Mouse (Mus musculus) MEL (cell line): ENCODE measurements around the gene Rfx5. TPM values are rescaled to one million over a fixed set of nuclear protein-coding genes. Genes with fewer than 3 reads are reported as not detected.

ENCODE experiments used
- DNase-seq: peaks from one replicate; pipeline ENCODE4 v3.0.0; 2011; ENCODE audit warnings: low read depth, low spot score
- H3K27ac ChIP-seq: 2 replicates; pipeline ENCODE4 v1.5.1; 2012; ENCODE audit warnings: low read depth, mild to moderate bottlenecking, control low read depth, low read length, moderate library complexity; ENCODE audit not compliant: control insufficient read depth
- H3K27me3 ChIP-seq, 2 experiments: fragments of 150-350 bp in 1 of 2; sonication (generic) in 1 of 2; 2 replicates each; pipeline ENCODE4 v1.6.1; 2012; ENCODE audit warnings: low read length in 2 of 2, mild to moderate bottlenecking in 2 of 2, improper control_type of control experiment in 1 of 2, moderate library complexity in 1 of 2; ENCODE audit not compliant: insufficient read depth in 2 of 2, control insufficient read depth in 1 of 2
- H3K36me3 ChIP-seq, 2 experiments: 2 replicates each; pipeline ENCODE4 v1.6.1; 2012 to 2014; ENCODE audit warnings: low read length in 2 of 2, improper control_type of control experiment in 1 of 2, inconsistent platforms in 1 of 2, mild to moderate bottlenecking in 1 of 2; ENCODE audit not compliant: insufficient read depth in 2 of 2, control insufficient read depth in 1 of 2
- H3K4me1 ChIP-seq, 2 experiments: fragments of 150-350 bp in 1 of 2; sonication (generic) in 1 of 2; 2 replicates each; pipeline ENCODE4 v1.6.1; 2012; ENCODE audit warnings: low read length in 2 of 2, improper control_type of control experiment in 1 of 2, mild to moderate bottlenecking in 1 of 2; ENCODE audit not compliant: insufficient read depth in 2 of 2, control insufficient read depth in 1 of 2
- H3K4me3 ChIP-seq, 2 experiments: fragments of 150-350 bp in 1 of 2; sonication (generic) in 1 of 2; 2 replicates each; pipeline ENCODE4 v1.5.1; 2012; ENCODE audit warnings: low read depth in 2 of 2, low read length in 2 of 2, mild to moderate bottlenecking in 2 of 2, moderate library complexity in 2 of 2, control low read depth in 1 of 2, improper control_type of control experiment in 1 of 2; ENCODE audit not compliant: control insufficient read depth in 1 of 2, insufficient read depth in 1 of 2
- H3K79me2 ChIP-seq: 2 replicates; pipeline ENCODE4 v1.6.1; 2012; ENCODE audit warnings: mild to moderate bottlenecking, low read length, moderate library complexity; ENCODE audit not compliant: control insufficient read depth, poor library complexity, insufficient read depth
- H3K9ac ChIP-seq: 2 replicates; pipeline ENCODE4 v1.6.1; 2012; ENCODE audit warnings: low read depth, mild to moderate bottlenecking, control low read depth, low read length, moderate library complexity; ENCODE audit not compliant: control insufficient read depth, poor library complexity, severe bottlenecking
- H3K9me3 ChIP-seq: fragments of 150-350 bp; sonication (generic); replicated peaks from 2 replicates; pipeline ENCODE4 v1.6.1; 2012; ENCODE audit warnings: mild to moderate bottlenecking, low read length, improper control_type of control experiment, moderate library complexity; ENCODE audit not compliant: insufficient read depth
- BHLHE40 ChIP-seq: IDR thresholded peaks from 2 replicates; pipeline ENCODE4 v1.6.1; 2012; ENCODE audit warnings: low read depth, mild to moderate bottlenecking, inconsistent platforms, low read length, improper control_type of control experiment, borderline replicate concordance
- CHD1 ChIP-seq: IDR thresholded peaks from 2 replicates; pipeline ENCODE4 v1.6.1; 2012; ENCODE audit warnings: low read depth, mild to moderate bottlenecking, inconsistent platforms, low read length, improper control_type of control experiment
- E2F4 ChIP-seq: IDR thresholded peaks from 2 replicates; pipeline ENCODE4 v1.6.1; 2011; ENCODE audit warnings: low read depth, low read length, improper control_type of control experiment, borderline replicate concordance
- ELF1 ChIP-seq: IDR thresholded peaks from 2 replicates; pipeline ENCODE4 v1.6.1; 2014; ENCODE audit warnings: low read depth, mild to moderate bottlenecking, inconsistent platforms, low read length, improper control_type of control experiment, moderate library complexity
- GATA1 ChIP-seq: IDR thresholded peaks from 2 replicates; pipeline ENCODE4 v1.6.1; 2011; ENCODE audit warnings: low read depth, low read length, improper control_type of control experiment
- HCFC1 ChIP-seq: IDR thresholded peaks from 2 replicates; pipeline ENCODE4 v1.6.1; 2012; ENCODE audit warnings: low read depth, mild to moderate bottlenecking, inconsistent platforms, low read length, improper control_type of control experiment, moderate library complexity
- KAT2A ChIP-seq: conservative IDR thresholded peaks from 2 replicates; pipeline ENCODE4 v1.6.1; 2012; ENCODE audit warnings: low read depth, low read length, improper control_type of control experiment, inconsistent platforms
- MAX ChIP-seq: IDR thresholded peaks from 2 replicates; pipeline ENCODE4 v1.6.1; 2011; ENCODE audit warnings: low read length, improper control_type of control experiment
- MAZ ChIP-seq: IDR thresholded peaks from 2 replicates; pipeline ENCODE4 v1.6.1; 2012; ENCODE audit warnings: low read depth, mild to moderate bottlenecking, inconsistent platforms, low read length, improper control_type of control experiment
- MXI1 ChIP-seq: IDR thresholded peaks from 2 replicates; pipeline ENCODE4 v1.6.1; 2011; ENCODE audit warnings: mild to moderate bottlenecking, low read depth, low read length, improper control_type of control experiment
- MYC ChIP-seq: IDR thresholded peaks from 2 replicates; pipeline ENCODE4 v1.6.1; 2011; ENCODE audit warnings: low read depth, mild to moderate bottlenecking, low read length, improper control_type of control experiment, moderate library complexity
- NELFE ChIP-seq: IDR thresholded peaks from 2 replicates; pipeline ENCODE4 v1.6.1; 2011; ENCODE audit warnings: low read depth, low read length, improper control_type of control experiment
- POLR2A ChIP-seq, 2 experiments: IDR thresholded peaks; 2 replicates each; pipeline ENCODE4 v1.6.1; 2011 to 2012; ENCODE audit warnings: low read length in 2 of 2, mild to moderate bottlenecking in 2 of 2, control low read depth in 1 of 2, improper control_type of control experiment in 1 of 2, low read depth in 1 of 2, moderate library complexity in 1 of 2; ENCODE audit not compliant: control insufficient read depth in 1 of 2, insufficient read depth in 1 of 2, poor library complexity in 1 of 2
- POLR2AphosphoS2 ChIP-seq: IDR thresholded peaks from 2 replicates; pipeline ENCODE4 v1.6.1; 2011; ENCODE audit warnings: low read length, improper control_type of control experiment
- RAD21 ChIP-seq: IDR thresholded peaks from 2 replicates; pipeline ENCODE4 v1.6.1; 2011; ENCODE audit warnings: mild to moderate bottlenecking, low read depth, low read length, improper control_type of control experiment
- SIN3A ChIP-seq: IDR thresholded peaks from 2 replicates; pipeline ENCODE4 v1.6.1; 2012; ENCODE audit warnings: low read length, improper control_type of control experiment, inconsistent platforms
- TBP ChIP-seq: IDR thresholded peaks from 2 replicates; pipeline ENCODE4 v1.8.0; 2011; ENCODE audit warnings: low read depth, low read length, improper control_type of control experiment
- TCF12 ChIP-seq: IDR thresholded peaks from 2 replicates; pipeline ENCODE4 v1.6.1; 2014; ENCODE audit warnings: low read depth, mild to moderate bottlenecking, inconsistent platforms, low read length, improper control_type of control experiment, moderate library complexity
- UBTF ChIP-seq: IDR thresholded peaks from 2 replicates; pipeline ENCODE4 v1.6.1; 2012; ENCODE audit warnings: low read depth, mild to moderate bottlenecking, inconsistent platforms, low read length, improper control_type of control experiment, moderate library complexity, borderline replicate concordance; ENCODE audit not compliant: insufficient read depth
- USF1 ChIP-seq: IDR thresholded peaks from 2 replicates; pipeline ENCODE4 v1.6.1; 2014; ENCODE audit warnings: low read depth, mild to moderate bottlenecking, inconsistent platforms, low read length, improper control_type of control experiment, moderate library complexity
- USF2 ChIP-seq, 2 experiments: IDR thresholded peaks; 2 replicates each; pipeline ENCODE4 v1.6.1; 2011 to 2012; ENCODE audit warnings: improper control_type of control experiment in 2 of 2, low read length in 2 of 2, borderline replicate concordance in 1 of 2, inconsistent platforms in 1 of 2, low read depth in 1 of 2, mild to moderate bottlenecking in 1 of 2; ENCODE audit not compliant: insufficient read depth in 1 of 2
- polyA plus RNA-seq, 2 experiments: library from polyadenylated mRNA; stranded (reverse) in 1 of 2; unstranded in 1 of 2; fragments of >175 nt in 1 of 2; fragments of >200 nt in 1 of 2; gene quantifications; 2 replicates each; pipeline versions ENCODE4 v1.2.1 to v1.2.4; 2012; ENCODE audit warnings: low replicate concordance in 2 of 2, low read depth in 1 of 2; ENCODE audit not compliant: insufficient read length in 2 of 2, insufficient read depth in 1 of 2, missing spikeins in 1 of 2
- total RNA-seq: library from RNA; depleted of rRNA; stranded (reverse); fragments of 300-350 nt; gene quantifications from 2 replicates; pipeline ENCODE4 v1.2.3, GENCODE M21; 2012

The Rfx5 gene
- total and polyA plus RNA-seq, 3 experiments = 10.0 to 19.4 TPM; not detected in 1

DNA sequence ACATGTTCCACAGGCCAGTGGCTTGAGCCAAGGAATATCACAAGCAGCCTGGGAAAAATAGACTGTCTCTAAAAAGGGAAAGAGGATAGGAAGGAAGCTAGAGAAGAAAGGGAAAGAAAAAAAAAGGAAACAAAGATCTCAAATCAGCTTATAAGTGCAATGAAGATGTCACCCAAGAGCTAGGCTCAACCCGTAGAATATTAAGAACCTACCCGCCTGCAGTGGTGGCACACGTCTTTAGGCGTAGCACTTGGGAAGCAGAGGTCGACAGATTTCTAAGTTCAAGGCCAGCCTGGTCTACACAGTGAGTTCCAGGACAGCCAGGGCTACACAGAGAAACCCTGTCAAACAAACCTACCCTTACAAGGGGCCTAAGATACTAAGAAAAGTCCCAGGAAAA lies 19.7 kb downstream of the Rfx5 start:
- H3K9me3 ChIP-seq = no peaks in the 10 kb centered on the region
- peaks cover 14% of the 10 kb centered on the region for H3K79me2 ChIP-seq
- DNase-seq = peak; percentile 45
- no peak overlapping the region for H3K27ac ChIP-seq
- H3K4me1 ChIP-seq = peaks cover 7 to 12% of the 10 kb centered on the region in 2 experiments; a peak in 3 of 4 replicates
- H3K4me3 ChIP-seq = peak overlapping the region in 1 of 2 experiments; percentile 82; a peak in 1 of 4 replicates
- no peak overlapping the region for H3K9ac ChIP-seq
- no peaks in the 10 kb centered on the region for H3K27me3 ChIP-seq
- peaks cover 0 to 17% of the 10 kb centered on the region in 2 experiments; a peak in 2 of 4 replicates for H3K36me3 ChIP-seq
- TF ChIP-seq POLR2AphosphoS2 = no peak
- peak; percentile 87 for TF ChIP-seq TBP

DNA sequence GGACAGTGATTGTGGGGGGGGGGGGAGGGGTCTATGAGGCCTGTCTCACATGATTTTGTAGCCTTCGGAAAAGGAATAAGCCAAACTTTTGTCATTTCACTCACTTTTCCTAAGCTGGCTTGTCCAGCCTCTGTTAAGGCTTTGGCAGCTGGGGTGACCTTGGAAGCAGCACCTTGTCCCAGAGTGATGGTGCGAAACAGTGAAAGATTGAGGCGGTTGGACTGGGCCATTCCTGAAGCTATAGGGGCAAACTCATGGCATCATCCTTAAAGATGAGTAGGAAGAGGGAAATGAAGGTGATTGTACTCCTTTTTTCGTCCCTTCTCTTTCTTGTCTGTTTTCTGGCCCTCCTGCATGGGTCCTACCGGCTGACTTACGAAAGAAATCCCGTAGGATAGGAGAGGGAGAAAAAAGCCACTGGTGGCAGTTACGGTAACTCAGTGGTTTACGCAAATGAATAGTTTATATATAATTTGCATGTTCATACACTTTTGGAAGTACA lies 20.2 kb downstream of the Rfx5 start:
- Histone ChIP-seq H3K9ac (peak overlapping the region; percentile 68), H3K79me2 (peaks cover 14% of the 10 kb centered on the region), H3K9me3 (no peaks in the 10 kb centered on the region), H3K27me3 (no peaks in the 10 kb centered on the region), H3K36me3 (peaks cover 0 to 17% of the 10 kb centered on the region in 2 experiments; a peak in 2 of 4 replicates), H3K4me1 (peaks cover 7 to 12% of the 10 kb centered on the region in 2 experiments; a peak in 3 of 4 replicates), H3K27ac (peak overlapping the region; percentile 33), H3K4me3 (peak overlapping the region; percentile 62 to 82)
- DNase-seq = no peak
- TF ChIP-seq MAX = no peak
- no peak for TF ChIP-seq ELF1
- TF ChIP-seq CHD1 = 0 out of 2 replicates have a peak, but pooled peaks have one; percentile 24
- peak; percentile 75; the same call in 1 of the 2 replicates for TF ChIP-seq MYC
- TF ChIP-seq BHLHE40 = no peak
- TF ChIP-seq RAD21 = no peak

- peaks cover 0 to 17% of the 10 kb centered on the region in 2 experiments; a peak in 2 of 4 replicates for H3K36me3 ChIP-seq
- peak within 1 kb of the TSS; percentile 94 for H3K9ac ChIP-seq
- peak; percentile 99 for DNase-seq
- peaks cover 14% of the 10 kb centered on the region for H3K79me2 ChIP-seq
- H3K27me3 ChIP-seq = no peaks in the 10 kb centered on the region
- peak within 1 kb of the TSS; percentile 87 for H3K27ac ChIP-seq
- H3K4me3 ChIP-seq = peak within 1 kb of the TSS; percentile 82 to 94
- H3K9me3 ChIP-seq = no peaks in the 10 kb centered on the region
- H3K4me1 ChIP-seq = peaks cover 7 to 12% of the 10 kb centered on the region in 2 experiments; a peak in 3 of 4 replicates
- TF ChIP-seq MAZ (peak; percentile 80; the same call in 1 of the 2 replicates), E2F4 (no peak), TCF12 (peak; percentile 37; the same call in 1 of the 2 replicates), NELFE (peak; percentile 80), GATA1 (no peak), TBP (peak; percentile 77), USF1 (no peak), MAX (peak; percentile 99), UBTF (peak; percentile 57; the same call in 1 of the 2 replicates), USF2 (IDR thresholded peaks at IDR 0.05; ENCODE audit: borderline replicate concordance in 1 of 2, insufficient read depth in 1 of 2, low read depth in 1 of 2, low read length in 2 of 2) (no peak), HCFC1 (peak; percentile 84), MXI1 (peak; percentile 83), POLR2A (IDR thresholded peaks at IDR 0.05; ENCODE audit: control insufficient read depth in 1 of 2, insufficient read depth in 1 of 2, low read depth in 1 of 2, low read length in 2 of 2, poor library complexity in 1 of 2) (peak; percentile 87 to 96), KAT2A (no peak; the same call in 1 of the 2 replicates), SIN3A (peak; percentile 83), ELF1 (peak; percentile 76; the same call in 1 of the 2 replicates), POLR2AphosphoS2 (peak; percentile 87; the same call in 1 of the 2 replicates)
These were observed 20.9 kb downstream of the Rfx5 start, which contains the start of gene Pi4kb for GRCm38 (mm10) chr3:94974528-94975422. TSS of gene Pi4kb (plus strand) at chr3:94974731.
